Mouse (Mus musculus) heart, embryonic 14.5 days (tissue): ENCODE data around the gene Rin1. TPM values are rescaled to one million over a fixed set of nuclear protein-coding genes. Genes with fewer than 3 reads are reported as not detected.

Source experiments
- ATAC-seq: fragments of 200-750 bp; cut with Nextera tagmentation; 2 replicates; pipeline ENCODE4 v1.8.0; 2017; ENCODE audit warnings: low read depth, moderate TSS enrichment; ENCODE audit not compliant: insufficient number of reproducible peaks, insufficient read depth, low FRiP score
- H3K27ac ChIP-seq, 2 experiments: fragments of 200-500 bp in 1 of 2; fragments of 300-500 bp in 1 of 2; sonication (generic) in 1 of 2; replicated peaks in 1 of 2; 2 replicates each; pipeline ENCODE4 v1.5.1; 2012 to 2014; ENCODE audit warnings: low read depth in 2 of 2, low read length in 2 of 2, control low read depth in 1 of 2, mild to moderate bottlenecking in 1 of 2, mixed read lengths in 1 of 2; ENCODE audit not compliant: control insufficient read depth in 1 of 2, insufficient read depth in 1 of 2
- H3K27me3 ChIP-seq: fragments of 300-500 bp; sonication (generic); 2 replicates; pipeline ENCODE4 v1.6.1; 2014; ENCODE audit warnings: mild to moderate bottlenecking, low read length, control low read depth; ENCODE audit not compliant: control insufficient read depth, insufficient read depth
- H3K36me3 ChIP-seq: fragments of 300-500 bp; sonication (generic); 2 replicates; pipeline ENCODE4 v1.6.1; 2014; ENCODE audit warnings: mild to moderate bottlenecking, control low read depth, low read length, mixed read lengths; ENCODE audit not compliant: control insufficient read depth, insufficient read depth
- H3K4me1 ChIP-seq, 2 experiments: fragments of 200-500 bp in 1 of 2; fragments of 300-500 bp in 1 of 2; sonication (generic) in 1 of 2; 2 replicates each; pipeline ENCODE4 v1.6.1; 2012 to 2014; ENCODE audit warnings: low read length in 2 of 2, control low read depth in 1 of 2, mixed read lengths in 1 of 2; ENCODE audit not compliant: control insufficient read depth in 2 of 2, insufficient read depth in 2 of 2
- H3K4me2 ChIP-seq: fragments of 300-500 bp; sonication (generic); 2 replicates; pipeline ENCODE4 v1.6.1; 2014; ENCODE audit warnings: mild to moderate bottlenecking, low read length
- H3K4me3 ChIP-seq, 2 experiments: fragments of 200-500 bp in 1 of 2; fragments of 300-500 bp in 1 of 2; sonication (generic) in 1 of 2; 2 replicates each; pipeline ENCODE4 v1.5.1; 2012 to 2014; ENCODE audit warnings: low read length in 2 of 2, mild to moderate bottlenecking in 2 of 2, control low read depth in 1 of 2, low read depth in 1 of 2, moderate library complexity in 1 of 2; ENCODE audit not compliant: control insufficient read depth in 1 of 2, insufficient read depth in 1 of 2
- H3K9ac ChIP-seq: fragments of 300-500 bp; sonication (generic); 2 replicates; pipeline ENCODE4 v1.6.1; 2014; ENCODE audit warnings: mild to moderate bottlenecking, low read length
- H3K9me3 ChIP-seq: fragments of 300-500 bp; sonication (generic); 2 replicates; pipeline ENCODE4 v1.6.1; 2016; ENCODE audit warnings: low read length, control low read depth; ENCODE audit not compliant: control insufficient read depth
- WGBS: fragments of 180-500 bp; shearing (Covaris S2); extraction: QIAGEN DNeasy Blood & Tissue Kit; methylation state at CpG from one replicate; pipeline ENCODE4 v1.1.7; 2014; 5-methylcytosine and 5-hydroxymethylcytosine counted together
- polyA plus RNA-seq: library from polyadenylated mRNA; unstranded; fragments of >200 nt; fragmentation: Nextera tagmentation; extraction: Ambion mirVana; gene quantifications from 2 replicates; pipeline ENCODE4 v1.2.1, GENCODE M21; 2014

Rin1 gene
- polyA plus RNA-seq, 1 experiment from 2014 or later, result 1.9 TPM

DNA sequence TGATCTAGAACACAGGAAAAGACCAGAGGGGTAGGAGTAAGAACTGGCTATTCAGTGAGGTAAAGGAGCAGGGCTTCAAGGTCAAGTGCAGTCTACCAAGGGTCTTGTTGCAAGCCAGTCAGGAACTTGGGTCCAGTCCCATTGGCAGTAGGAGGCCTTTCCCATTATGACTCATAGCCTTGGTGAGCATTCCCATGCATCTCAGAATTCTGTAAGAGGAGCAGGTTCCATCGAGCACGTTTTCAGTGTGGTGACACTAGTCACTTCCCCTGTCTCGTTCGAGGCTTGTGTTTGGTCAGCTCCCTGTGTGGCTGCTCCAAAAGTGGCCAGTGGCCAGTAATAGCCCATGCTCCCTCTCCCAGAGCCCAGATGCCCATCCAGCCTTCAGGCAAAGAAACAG lies 4.8 kb upstream of the Rin1 start:
- Histone ChIP-seq H3K27ac (no peak overlapping the region), H3K9me3 (no peaks in the 10 kb centered on the region), H3K27me3 (no peaks in the 10 kb centered on the region), H3K36me3 (peaks cover 56% of the 10 kb centered on the region), H3K4me2 (no peak overlapping the region), H3K9ac (no peak overlapping the region), H3K4me3 (no peak overlapping the region), H3K4me1 (peaks cover 5 to 15% of the 10 kb centered on the region in 2 experiments)
- WGBS, result 75% methylated on average over 4 of the region's 4 CpGs
- ATAC-seq, result no peak

DNA sequence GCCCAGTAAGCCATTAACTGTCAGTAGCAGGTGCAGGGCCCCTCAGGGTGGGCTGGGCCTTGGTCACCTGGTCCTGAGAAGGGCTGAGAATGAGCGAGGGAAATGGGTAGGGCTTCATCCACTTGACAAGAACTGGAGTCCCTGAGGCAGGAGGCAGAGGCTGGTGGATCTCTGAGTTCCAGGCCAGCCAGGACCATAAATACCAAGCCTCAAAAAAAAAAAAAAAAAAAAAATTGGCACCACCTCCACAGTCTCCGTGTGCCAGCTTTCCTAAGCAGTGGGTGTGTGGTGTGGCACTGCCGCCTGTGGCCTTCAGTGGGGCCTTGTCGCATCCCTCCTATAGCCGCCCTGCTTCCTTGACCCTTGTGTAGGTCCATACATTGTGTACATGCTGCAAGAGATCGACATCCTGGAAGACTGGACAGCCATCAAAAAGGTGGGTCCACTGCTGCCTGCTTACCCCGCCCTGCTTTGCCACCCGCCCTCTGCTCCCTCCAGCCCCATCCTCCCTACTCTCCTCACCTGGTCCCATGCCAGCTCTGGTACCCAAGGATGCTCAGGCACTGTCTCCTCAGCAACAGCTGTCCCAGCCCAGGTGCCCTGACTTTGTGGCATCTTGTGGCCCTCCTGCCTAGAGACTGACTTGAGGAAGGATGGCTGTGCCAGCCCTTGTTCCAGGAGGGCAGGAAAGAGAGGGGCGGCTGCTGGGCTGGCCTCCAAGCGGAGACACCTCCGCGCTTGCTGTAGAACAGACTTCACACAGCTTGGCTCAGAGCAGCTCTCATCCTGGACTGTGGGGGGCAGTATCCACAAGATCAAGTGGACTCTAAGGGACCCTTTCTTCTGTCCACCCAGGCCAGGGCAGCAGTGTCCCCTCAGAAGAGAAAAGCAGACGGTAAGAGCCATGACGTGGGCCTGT lies 1.9 kb upstream of the Rin1 start:
- peaks cover 17 to 30% of the 10 kb centered on the region in 2 experiments for H3K4me1 ChIP-seq
- no peak overlapping the region for H3K9ac ChIP-seq
- no peaks in the 10 kb centered on the region for H3K9me3 ChIP-seq
- H3K4me3 ChIP-seq, result no peak overlapping the region
- H3K27me3 ChIP-seq, result peaks cover 10% of the 10 kb centered on the region; the same call in 1 of the 2 replicates
- H3K36me3 ChIP-seq, result peaks cover 47% of the 10 kb centered on the region
- ATAC-seq, result no peak
- 85% methylated on average over 14 of the region's 14 CpGs for WGBS
- H3K4me2 ChIP-seq, result no peak overlapping the region
- no peak overlapping the region for H3K27ac ChIP-seq

DNA sequence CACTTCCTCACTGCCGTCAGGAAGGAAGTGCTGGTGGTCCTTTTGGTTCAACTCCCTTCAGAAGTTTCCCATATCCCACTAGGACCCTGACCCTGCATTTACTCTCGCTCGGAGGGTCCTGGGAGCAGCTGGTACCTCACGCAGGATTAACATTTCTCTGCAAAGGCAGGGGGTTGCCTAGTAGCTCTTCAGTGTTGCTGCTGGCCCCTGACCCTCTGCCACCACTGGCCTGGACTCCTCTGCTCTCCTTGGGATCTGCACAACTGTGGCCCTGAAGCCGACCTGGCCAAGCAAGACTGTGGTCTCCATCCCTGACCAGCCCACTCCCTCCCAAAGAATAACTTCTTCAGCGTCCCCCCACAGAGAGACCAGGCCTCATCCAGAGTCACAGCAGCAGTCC lies 956 bp upstream of the Rin1 start:
- Histone ChIP-seq H3K36me3 (peaks cover 45% of the 10 kb centered on the region), H3K4me2 (no peak overlapping the region), H3K27ac (no peak overlapping the region), H3K4me3 (no peak overlapping the region), H3K9ac (no peak overlapping the region), H3K9me3 (no peaks in the 10 kb centered on the region), H3K4me1 (peaks cover 17 to 30% of the 10 kb centered on the region in 2 experiments), H3K27me3 (peaks cover 12% of the 10 kb centered on the region; the same call in 1 of the 2 replicates)
- WGBS, result 80% methylated on average over 6 of the region's 6 CpGs
- no peak for ATAC-seq

DNA sequence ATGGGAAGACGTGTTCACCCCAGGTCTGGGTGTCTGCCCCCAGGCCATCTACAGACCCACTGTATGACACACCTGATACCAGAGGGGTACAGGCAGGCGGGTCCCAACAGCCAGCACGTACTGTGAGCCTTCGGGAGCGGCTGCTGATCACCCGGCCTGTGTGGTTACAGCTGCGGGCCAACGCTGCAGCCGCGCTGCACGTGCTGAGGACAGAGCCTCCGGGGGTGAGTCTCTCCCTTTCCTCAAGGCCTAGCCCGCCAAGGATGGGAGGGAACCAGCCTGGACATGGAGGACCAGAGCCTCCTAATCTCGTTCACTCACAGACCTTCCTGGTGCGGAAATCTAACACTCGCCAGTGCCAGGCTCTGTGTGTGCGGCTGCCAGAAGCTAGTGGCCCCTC lies 750 bp downstream of the Rin1 start:
- peak overlapping the region; percentile 61 for H3K9ac ChIP-seq
- ATAC-seq, result 0 out of 2 replicates have a peak, but pooled peaks have one; percentile 11
- H3K9me3 ChIP-seq, result no peaks in the 10 kb centered on the region
- WGBS, result 1% methylated on average over 17 of the region's 17 CpGs
- H3K27ac ChIP-seq, result peak overlapping the region; percentile 17 to 53; a peak in 2 of 4 replicates
- peaks cover 12% of the 10 kb centered on the region; the same call in 1 of the 2 replicates for H3K27me3 ChIP-seq
- H3K4me3 ChIP-seq, result peak overlapping the region; percentile 18 to 33
- peaks cover 17 to 30% of the 10 kb centered on the region in 2 experiments for H3K4me1 ChIP-seq
- peaks cover 39% of the 10 kb centered on the region for H3K36me3 ChIP-seq
- H3K4me2 ChIP-seq, result peak overlapping the region; percentile 69

DNA sequence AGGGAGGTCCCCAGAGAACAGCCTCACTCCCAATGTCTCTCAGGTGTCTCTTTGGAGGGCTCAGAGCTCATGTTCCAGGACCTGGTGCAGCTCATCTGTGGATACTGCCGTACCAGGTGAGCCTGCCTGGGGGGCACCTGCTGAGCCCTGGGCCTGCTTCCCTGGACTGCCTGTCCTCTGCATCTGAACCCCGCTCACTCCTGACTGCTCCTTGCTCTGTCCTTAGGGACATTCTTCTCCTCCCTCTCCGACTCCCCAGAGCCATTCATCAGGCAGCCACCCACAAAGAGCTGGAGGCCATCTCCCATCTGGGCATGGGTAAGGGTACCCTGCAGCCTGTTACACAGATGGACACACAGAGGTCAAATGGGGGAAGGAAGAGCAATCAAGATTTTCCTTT lies 1.2 kb downstream of the Rin1 start:
- Histone ChIP-seq H3K9ac (peak overlapping the region; percentile 61), H3K4me2 (peak overlapping the region; percentile 69), H3K27me3 (peaks cover 12% of the 10 kb centered on the region; the same call in 1 of the 2 replicates), H3K27ac (peak overlapping the region in 1 of 2 experiments; percentile 53; a peak in 2 of 4 replicates), H3K4me1 (peaks cover 17 to 30% of the 10 kb centered on the region in 2 experiments), H3K36me3 (peaks cover 34% of the 10 kb centered on the region), H3K4me3 (peak overlapping the region; percentile 18 to 33; a peak in 3 of 4 replicates), H3K9me3 (no peaks in the 10 kb centered on the region)
- ATAC-seq, result no peak
- 43% methylated on average over 3 of the region's 3 CpGs for WGBS

DNA sequence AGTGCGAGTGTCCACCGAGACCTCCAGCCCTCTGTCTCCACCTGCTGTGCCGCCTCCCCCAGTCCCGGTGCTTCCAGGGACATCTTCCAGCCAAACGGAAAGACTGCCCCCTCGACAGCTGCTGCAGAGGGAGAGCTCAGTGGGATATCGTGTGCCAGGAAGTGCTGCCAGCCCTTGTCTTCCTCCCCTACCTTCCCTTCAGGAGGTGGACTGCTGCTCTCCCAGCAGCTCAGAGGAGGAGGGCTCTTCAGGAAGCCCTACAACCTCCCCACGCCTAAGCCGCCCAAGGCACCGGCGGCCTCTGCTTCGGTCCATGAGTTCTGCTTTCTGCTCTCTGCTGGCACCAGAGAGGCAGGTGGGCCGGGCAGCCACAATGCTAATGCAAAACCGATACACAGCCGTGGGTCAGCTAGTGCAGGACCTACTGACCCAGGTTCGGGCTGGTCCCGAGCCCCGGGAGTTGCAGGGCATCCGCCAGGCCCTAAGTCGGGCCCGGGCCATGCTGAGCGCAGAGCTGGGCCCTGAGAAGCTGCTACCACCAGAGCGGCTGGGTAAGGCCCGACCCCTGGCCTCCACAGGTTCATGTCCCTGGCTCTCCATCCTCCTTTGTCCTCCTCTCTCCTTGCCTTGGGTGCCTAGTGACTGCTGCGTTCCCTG lies 2.0 kb downstream of the Rin1 start:
- 36% methylated on average over 25 of the region's 25 CpGs for WGBS
- ATAC-seq, result no peak
- no peaks in the 10 kb centered on the region for H3K9me3 ChIP-seq
- peak overlapping the region; percentile 69 for H3K4me2 ChIP-seq
- peaks cover 12% of the 10 kb centered on the region; the same call in 1 of the 2 replicates for H3K27me3 ChIP-seq
- no peak overlapping the region for H3K4me3 ChIP-seq
- no peak overlapping the region for H3K27ac ChIP-seq
- peaks cover 17 to 30% of the 10 kb centered on the region in 2 experiments for H3K4me1 ChIP-seq
- H3K36me3 ChIP-seq, result peaks cover 26% of the 10 kb centered on the region
- H3K9ac ChIP-seq, result 0 out of 2 replicates have a peak overlapping the region, but pooled peaks have one; percentile 2

DNA sequence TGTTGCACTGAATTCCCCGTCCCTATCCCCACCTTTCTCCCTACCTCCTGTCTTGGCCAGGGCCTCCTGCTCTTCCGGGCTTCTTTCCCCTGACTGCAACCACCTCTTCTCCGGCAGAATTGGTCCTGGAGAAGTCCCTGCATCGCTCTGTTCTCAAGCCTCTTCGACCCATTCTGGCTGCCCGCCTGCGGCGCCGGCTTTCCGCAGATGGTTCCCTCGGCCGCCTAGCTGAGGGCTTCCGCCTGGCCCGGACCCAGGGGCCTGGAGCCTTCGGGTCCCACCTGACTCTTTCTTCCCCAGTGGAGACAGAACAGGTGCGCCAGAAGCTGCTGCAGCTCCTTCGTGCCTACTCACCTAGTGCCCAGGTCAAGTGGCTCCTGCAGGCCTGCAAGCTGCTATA lies 2.6 kb downstream of the Rin1 start:
- Histone ChIP-seq H3K27me3 (peaks cover 12% of the 10 kb centered on the region; the same call in 1 of the 2 replicates), H3K9ac (no peak overlapping the region), H3K36me3 (peaks cover 21% of the 10 kb centered on the region), H3K4me3 (no peak overlapping the region), H3K9me3 (no peaks in the 10 kb centered on the region), H3K4me2 (no peak overlapping the region), H3K27ac (no peak overlapping the region), H3K4me1 (peaks cover 17 to 30% of the 10 kb centered on the region in 2 experiments)
- 67% methylated on average over 17 of the region's 17 CpGs for WGBS
- ATAC-seq, result no peak
